Mouse (Mus musculus) embryonic facial prominence, embryonic 14.5 days (tissue): ENCODE measurements around the gene Bnc1. TPM values are rescaled to one million over a fixed set of nuclear protein-coding genes. Genes with fewer than 3 reads are reported as not detected.
A peak's percentile ranks its signal among the peaks of the same experiment; 100 is the strongest.

Experiments
- ATAC-seq: fragments of 200-750 bp; cut with Nextera tagmentation; 2 replicates; pipeline ENCODE4 v1.8.0; 2017; ENCODE audit warnings: low read depth, moderate number of reproducible peaks, moderate TSS enrichment
- DNase-seq: peaks from one replicate; pipeline ENCODE4 v3.0.0-alpha.2; 2015; ENCODE audit warnings: low spot score
- H3K27ac ChIP-seq: fragments of 300-500 bp; sonication (generic); replicated peaks from 2 replicates; pipeline ENCODE4 v1.5.1; 2014; ENCODE audit warnings: low read depth, mild to moderate bottlenecking, low read length, moderate library complexity
- H3K27me3 ChIP-seq: fragments of 300-500 bp; sonication (generic); replicated peaks from 2 replicates; pipeline ENCODE4 v1.6.1; 2014; ENCODE audit warnings: low read length; ENCODE audit not compliant: control insufficient read depth, insufficient read depth
- H3K36me3 ChIP-seq: fragments of 300-500 bp; sonication (generic); 2 replicates; pipeline ENCODE4 v1.6.1; 2014; ENCODE audit warnings: low read length, mixed read lengths; ENCODE audit not compliant: control insufficient read depth, insufficient read depth
- H3K4me1 ChIP-seq: fragments of 300-500 bp; sonication (generic); 2 replicates; pipeline ENCODE4 v1.6.1; 2014; ENCODE audit warnings: antibody characterized with exemption, low read length; ENCODE audit not compliant: control insufficient read depth, insufficient read depth
- H3K4me2 ChIP-seq: fragments of 300-500 bp; sonication (generic); 2 replicates; pipeline ENCODE4 v1.6.1; 2014; ENCODE audit warnings: low read depth, mild to moderate bottlenecking, low read length, moderate library complexity, mixed read lengths
- H3K4me3 ChIP-seq: fragments of 300-500 bp; sonication (generic); 2 replicates; pipeline ENCODE4 v1.5.1; 2014; ENCODE audit warnings: low read depth, mild to moderate bottlenecking, low read length
- H3K9ac ChIP-seq: fragments of 300-500 bp; sonication (generic); 2 replicates; pipeline ENCODE4 v1.6.1; 2014; ENCODE audit warnings: low read depth, mild to moderate bottlenecking, low read length, moderate library complexity, mixed read lengths
- H3K9me3 ChIP-seq: fragments of 300-500 bp; sonication (generic); 2 replicates; pipeline ENCODE4 v1.6.1; 2016; ENCODE audit warnings: low read length; ENCODE audit not compliant: control insufficient read depth
- WGBS: fragments of 180-500 bp; shearing (Covaris S2); extraction: QIAGEN DNeasy Blood & Tissue Kit; methylation state at CpG from one replicate; pipeline ENCODE4 v1.1.7; 2014; 5-methylcytosine and 5-hydroxymethylcytosine counted together
- polyA plus RNA-seq: library from polyadenylated mRNA; unstranded; fragments of >200 nt; fragmentation: Nextera tagmentation; extraction: Ambion mirVana; gene quantifications from 2 replicates; pipeline ENCODE4 v1.2.1, GENCODE M21; 2014

The Bnc1 gene
- polyA plus RNA-seq, 1 experiment from 2014 or later: 2.1 TPM

DNA sequence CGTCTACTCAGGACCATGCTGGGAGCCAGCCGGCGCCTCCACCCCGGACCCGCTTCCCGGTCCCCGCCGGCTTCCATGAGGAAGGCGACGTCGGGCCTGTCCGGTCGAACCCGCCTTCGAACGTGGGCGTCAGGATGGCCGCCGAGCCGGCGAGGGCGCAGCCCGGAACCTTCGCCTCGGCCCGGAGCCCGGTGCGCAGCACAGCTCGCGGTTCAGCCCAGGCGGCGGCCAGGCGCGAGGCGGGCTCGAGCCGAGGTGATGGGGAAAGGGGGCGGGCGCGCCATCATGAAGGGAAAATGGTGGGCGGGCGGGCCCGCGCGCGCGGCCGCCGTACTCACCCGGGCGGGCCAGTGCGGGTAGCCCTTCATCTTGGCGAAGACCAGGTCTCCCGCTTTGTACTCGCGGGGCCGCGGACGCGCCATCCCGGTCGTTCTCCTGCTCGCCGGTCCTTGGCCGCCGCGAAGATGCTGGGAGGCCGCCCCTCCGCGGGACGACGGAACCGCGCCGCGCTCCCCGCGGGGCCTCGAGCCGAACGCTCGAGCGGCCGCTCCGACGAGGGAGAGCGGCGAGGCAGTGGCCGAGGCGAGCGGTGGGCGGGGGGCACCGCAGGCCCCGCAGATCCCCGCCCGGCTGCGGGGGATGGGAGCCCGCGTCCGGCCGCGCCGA lies 58.4 kb downstream of the Bnc1 start:
- WGBS: under 1% methylated on average over 31 of the region's 103 CpGs
- H3K27ac ChIP-seq: peak overlapping the region; percentile 92
- no peaks in the 10 kb centered on the region for H3K9me3 ChIP-seq
- no peaks in the 10 kb centered on the region for H3K27me3 ChIP-seq
- peak; percentile 82 for ATAC-seq
- peak overlapping the region; percentile 91 for H3K4me3 ChIP-seq
- H3K4me1 ChIP-seq: peaks cover 17% of the 10 kb centered on the region
- peak overlapping the region; percentile 95 for H3K9ac ChIP-seq
- peak; percentile 64 for DNase-seq
- H3K36me3 ChIP-seq: no peaks in the 10 kb centered on the region
- peak overlapping the region; percentile 87 for H3K4me2 ChIP-seq

DNA sequence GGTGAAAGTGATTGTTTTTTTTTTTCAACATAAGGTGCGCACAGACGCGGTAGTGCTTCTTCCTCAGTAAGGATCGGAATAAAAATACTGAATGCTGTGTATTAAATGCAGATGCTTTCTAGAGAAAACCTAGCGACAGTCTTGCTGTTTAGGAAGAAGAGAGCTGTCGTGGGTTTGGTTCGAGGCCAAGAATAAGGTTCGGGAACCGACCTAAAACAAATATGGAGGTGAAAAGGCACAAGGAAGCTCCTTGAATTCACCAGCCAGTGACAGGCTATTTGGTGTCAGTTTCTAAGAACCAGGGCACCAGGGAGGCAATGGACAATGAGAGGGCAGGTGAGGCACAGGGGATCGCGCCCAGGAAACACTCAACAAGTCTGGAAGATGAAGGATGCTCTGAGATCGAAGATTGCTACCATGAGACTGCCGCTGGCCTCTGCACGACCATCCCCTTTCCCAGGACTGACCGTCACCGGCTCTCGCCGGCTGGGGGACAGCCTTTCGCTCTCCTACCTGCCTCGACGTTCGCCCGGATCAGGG lies 59.0 kb downstream of the Bnc1 start:
- ATAC-seq (no peak), DNase-seq (peak; percentile 10)
- H3K9me3 ChIP-seq: no peaks in the 10 kb centered on the region
- H3K27me3 ChIP-seq: no peaks in the 10 kb centered on the region
- H3K4me3 ChIP-seq: peak overlapping the region; percentile 91
- peak overlapping the region; percentile 87 for H3K4me2 ChIP-seq
- H3K36me3 ChIP-seq: no peaks in the 10 kb centered on the region
- under 1% methylated on average over 22 of the region's 23 CpGs for WGBS
- H3K27ac ChIP-seq: peak overlapping the region; percentile 92
- peaks cover 17% of the 10 kb centered on the region for H3K4me1 ChIP-seq
- H3K9ac ChIP-seq: peak overlapping the region; percentile 95

DNA sequence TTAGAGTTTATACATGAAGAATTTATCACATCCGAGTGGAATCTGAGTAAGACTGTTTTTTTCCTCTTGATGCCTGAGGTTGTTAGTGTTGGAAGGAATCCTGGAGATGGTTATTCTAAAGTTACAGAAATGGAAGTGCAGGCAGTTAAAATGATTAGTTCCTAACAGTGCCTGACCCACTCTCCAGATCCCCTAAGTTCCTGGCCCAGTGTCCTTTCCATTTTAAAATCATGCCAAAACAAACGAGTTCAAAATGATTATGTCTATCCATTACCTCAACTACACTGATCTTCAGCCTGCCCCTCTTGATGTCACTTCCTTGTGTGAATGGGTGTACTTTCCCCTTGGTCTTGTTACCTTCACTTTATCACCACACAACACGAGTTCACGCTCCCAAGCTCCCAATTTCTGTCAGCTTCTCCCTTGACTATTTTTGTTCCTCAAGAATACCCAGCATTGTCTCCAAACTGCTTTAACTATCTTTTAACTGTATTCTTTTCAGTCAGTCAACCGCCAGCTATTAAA lies 59.5 kb downstream of the Bnc1 start:
- no peak for DNase-seq
- Histone ChIP-seq H3K9ac (peak overlapping the region; percentile 95), H3K4me2 (peak overlapping the region; percentile 87)

DNA sequence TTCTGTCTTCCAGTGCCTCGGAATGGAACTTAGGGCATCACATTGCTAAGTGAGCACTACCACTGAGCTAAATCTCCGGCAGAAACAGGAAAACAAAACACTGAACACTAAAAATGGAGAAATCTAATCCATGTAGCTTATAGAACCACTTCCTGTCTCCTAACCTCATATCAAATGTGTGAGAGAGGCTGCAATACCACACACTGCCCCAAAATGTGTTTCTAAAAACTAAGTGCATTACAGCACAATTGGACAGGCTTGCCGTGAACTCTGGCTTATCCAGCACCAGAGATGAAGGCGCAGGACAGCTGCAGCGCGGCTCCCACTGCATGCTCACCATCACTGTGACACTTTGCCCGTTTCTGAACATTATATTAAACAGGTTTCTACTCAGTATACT lies 63.1 kb downstream of the Bnc1 start:
- Histone ChIP-seq H3K4me1 (peaks cover 17% of the 10 kb centered on the region), H3K9me3 (no peaks in the 10 kb centered on the region), H3K4me3 (no peak overlapping the region), H3K9ac (no peak overlapping the region), H3K4me2 (no peak overlapping the region), H3K27me3 (no peaks in the 10 kb centered on the region), H3K27ac (no peak overlapping the region), H3K36me3 (no peaks in the 10 kb centered on the region)
- 61% methylated on average over 7 of the region's 7 CpGs for whole genome bisulfite sequencing
- ATAC-seq (no peak), DNase-seq (no peak)

More for the DNA sequence above, 59.5 kb downstream of the Bnc1 start:
- H3K36me3 ChIP-seq: no peaks in the 10 kb centered on the region
- H3K4me3 ChIP-seq: peak overlapping the region; percentile 91
- no peak overlapping the region for H3K27ac ChIP-seq
- WGBS: 23% methylated on average over 5 of the region's 5 CpGs
- peaks cover 17% of the 10 kb centered on the region for H3K4me1 ChIP-seq
- ATAC-seq: no peak
- no peaks in the 10 kb centered on the region for H3K9me3 ChIP-seq
- H3K27me3 ChIP-seq: no peaks in the 10 kb centered on the region

DNA sequence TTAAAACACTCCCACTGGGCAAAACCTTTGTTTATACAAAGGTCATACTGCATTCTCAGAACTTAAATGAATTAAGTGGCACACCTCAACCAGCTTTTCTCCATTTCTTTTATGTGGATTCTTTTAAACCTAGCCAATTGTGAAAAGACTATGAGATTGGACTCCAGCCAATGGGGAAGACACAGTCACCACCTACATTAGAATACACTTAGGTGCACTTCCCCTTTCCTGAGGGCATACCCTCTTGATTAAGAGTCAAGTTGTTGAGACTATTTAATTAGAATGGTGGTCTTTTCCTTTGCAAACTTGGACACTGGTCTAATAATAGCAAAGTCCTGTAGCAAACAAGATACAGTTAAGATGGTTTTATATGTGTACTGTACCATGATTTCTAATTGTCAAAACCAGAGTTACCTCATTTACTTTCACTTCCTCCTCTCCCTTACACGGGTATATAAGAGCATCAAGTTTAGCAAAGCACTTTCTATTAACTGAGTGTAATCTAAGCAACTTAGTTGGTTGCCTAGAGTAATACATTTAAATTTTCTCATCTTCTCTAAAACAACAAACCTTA lies 70.6 kb downstream of the Bnc1 start:
- Histone ChIP-seq H3K27ac (no peak overlapping the region), H3K4me1 (no peaks in the 10 kb centered on the region), H3K36me3 (no peaks in the 10 kb centered on the region), H3K4me2 (no peak overlapping the region), H3K9me3 (no peaks in the 10 kb centered on the region), H3K4me3 (no peak overlapping the region), H3K9ac (no peak overlapping the region), H3K27me3 (no peaks in the 10 kb centered on the region)
- ATAC-seq (no peak), DNase-seq (no peak)
- WGBS: 50% methylated on average over 1 of the region's 1 CpGs

DNA sequence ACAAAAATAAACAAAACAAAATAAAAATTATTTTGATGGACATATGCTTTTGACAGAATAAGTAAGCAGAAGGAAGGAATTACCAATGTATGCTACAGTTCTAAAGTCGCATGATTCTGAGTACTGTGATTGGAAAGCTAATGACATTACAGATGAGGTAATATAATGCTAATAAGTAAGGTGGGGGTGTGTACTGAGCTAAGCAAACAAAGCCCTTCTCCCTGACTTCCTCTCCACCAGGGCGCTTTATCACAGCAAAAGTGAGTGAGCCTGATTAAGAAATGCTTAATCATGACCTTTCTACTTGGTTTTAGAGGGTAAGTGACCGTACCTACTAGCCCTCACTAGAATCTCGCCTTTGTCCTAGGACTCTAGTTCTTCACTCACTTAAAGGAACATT lies 71.8 kb downstream of the Bnc1 start:
- no peak overlapping the region for H3K4me2 ChIP-seq
- H3K36me3 ChIP-seq: no peaks in the 10 kb centered on the region
- no peak for DNase-seq
- 84% methylated on average over 4 of the region's 4 CpGs for WGBS
- ATAC-seq: no peak
- H3K4me3 ChIP-seq: no peak overlapping the region
- no peaks in the 10 kb centered on the region for H3K9me3 ChIP-seq
- H3K9ac ChIP-seq: no peak overlapping the region
- H3K27ac ChIP-seq: no peak overlapping the region
- no peaks in the 10 kb centered on the region for H3K4me1 ChIP-seq
- no peaks in the 10 kb centered on the region for H3K27me3 ChIP-seq

DNA sequence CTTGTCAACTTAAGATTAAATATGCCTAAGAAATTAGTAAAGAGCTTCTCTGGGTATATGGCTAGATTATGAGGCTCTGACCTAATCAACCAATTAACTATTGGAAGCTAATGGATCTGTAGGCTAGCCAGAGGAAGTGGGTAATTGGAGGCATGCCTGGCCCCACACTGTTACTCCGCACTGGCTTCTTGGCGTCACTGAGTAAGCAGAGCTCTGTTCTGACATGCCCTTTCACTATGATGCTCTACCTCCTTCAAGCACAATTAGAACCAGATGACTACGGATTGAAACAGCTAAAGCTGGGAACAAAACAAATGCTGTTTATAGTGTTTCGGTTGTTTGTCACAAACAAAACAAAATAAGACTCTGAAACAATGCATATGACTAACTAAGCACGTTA lies 73.8 kb downstream of the Bnc1 start:
- Histone ChIP-seq H3K4me1 (no peaks in the 10 kb centered on the region), H3K36me3 (no peaks in the 10 kb centered on the region)

More for the DNA sequence above, 73.8 kb downstream of the Bnc1 start:
- Histone ChIP-seq H3K27me3 (no peaks in the 10 kb centered on the region), H3K9ac (no peak overlapping the region), H3K9me3 (no peaks in the 10 kb centered on the region), H3K4me2 (no peak overlapping the region), H3K4me3 (no peak overlapping the region), H3K27ac (no peak overlapping the region)
- no peak for ATAC-seq
- WGBS: 22% methylated on average over 5 of the region's 5 CpGs
- peak; percentile 42 for DNase-seq
